Mouse (Mus musculus) layer of hippocampus, postnatal 25 days (tissue): ENCODE data around the gene Rgl1. TPM values are rescaled to one million over a fixed set of nuclear protein-coding genes. Genes with fewer than 3 reads are reported as not detected.
A peak's percentile ranks its signal among the peaks of the same experiment; 100 is the strongest.

Source experiments
- DNase-seq, 2 experiments: peaks; one replicate each; pipeline ENCODE4 v3.0.0; 2022; ENCODE audit warnings: mixed read lengths in 2 of 2, low spot score in 1 of 2; ENCODE audit errors: extremely low spot score in 1 of 2
- total RNA-seq, 2 experiments: library from RNA; stranded (reverse); gene quantifications; 2 replicates each; pipeline ENCODE4 v1.2.3; 2021

Rgl1 gene
- total RNA-seq, 2 experiments from 2014 or later: 109 to 111 TPM

GRCm38 (mm10) chr1:152721535-152722198 lies 44.5 kb downstream of the Rgl1 start:
- no peak for DNase-seq

- no peak for DNase-seq
These were observed 45.2 kb downstream of the Rgl1 start for GRCm38 (mm10) chr1:152720969-152721368.

- DNase-seq: no peak
These were observed 48.0 kb downstream of the Rgl1 start for GRCm38 (mm10) chr1:152718200-152718599.

- no peak for DNase-seq
These were observed 48.8 kb downstream of the Rgl1 start for GRCm38 (mm10) chr1:152717329-152717728.

GRCm38 (mm10) chr1:152714405-152714804 lies 51.7 kb downstream of the Rgl1 start:
- DNase-seq: no peak

GRCm38 (mm10) chr1:152713924-152714323 lies 52.2 kb downstream of the Rgl1 start:
- DNase-seq: no peak

GRCm38 (mm10) chr1:152711037-152711436 lies 55.1 kb downstream of the Rgl1 start:
- no peak for DNase-seq

GRCm38 (mm10) chr1:152707560-152707959 lies 58.6 kb downstream of the Rgl1 start:
- DNase-seq: no peak

GRCm38 (mm10) chr1:152703941-152704340 lies 62.2 kb downstream of the Rgl1 start:
- DNase-seq: no peak

- no peak for DNase-seq
These were observed 63.2 kb downstream of the Rgl1 start for GRCm38 (mm10) chr1:152702920-152703319.

- no peak for DNase-seq
These were observed 65.1 kb downstream of the Rgl1 start for GRCm38 (mm10) chr1:152701066-152701465.

GRCm38 (mm10) chr1:152697341-152697740 lies 68.8 kb downstream of the Rgl1 start:
- DNase-seq: no peak

GRCm38 (mm10) chr1:152695491-152695890 lies 70.7 kb downstream of the Rgl1 start:
- DNase-seq: no peak

GRCm38 (mm10) chr1:152689968-152690367 lies 76.2 kb downstream of the Rgl1 start:
- DNase-seq: no peak

GRCm38 (mm10) chr1:152687733-152688181 lies 78.4 kb downstream of the Rgl1 start:
- DNase-seq: no peak

- DNase-seq: no peak
These were observed 78.9 kb downstream of the Rgl1 start for GRCm38 (mm10) chr1:152687099-152687730.

GRCm38 (mm10) chr1:152685531-152685930 lies 80.6 kb downstream of the Rgl1 start:
- no peak for DNase-seq

- DNase-seq: no peak
These were observed 83.6 kb downstream of the Rgl1 start for GRCm38 (mm10) chr1:152682368-152683194.

GRCm38 (mm10) chr1:152681676-152682367 lies 84.3 kb downstream of the Rgl1 start:
- DNase-seq: no peak

- DNase-seq: no peak
These were observed 85.0 kb downstream of the Rgl1 start for GRCm38 (mm10) chr1:152681116-152681515.

GRCm38 (mm10) chr1:152678451-152678850 lies 87.7 kb downstream of the Rgl1 start:
- DNase-seq: peak in 1 of 2 experiments; percentile 31
